Mouse (Mus musculus): ENCODE measurements around the gene Atxn1.

Atxn1 gene

GRCm38 (mm10) chr13:45962776-45963175 is 2.0 kb downstream of the Atxn1 start:
- DNase-seq = peak; percentile 10

GRCm38 (mm10) chr13:45961871-45962630 is 2.8 kb downstream of the Atxn1 start:
- DNase-seq = peak; percentile 49

DNA sequence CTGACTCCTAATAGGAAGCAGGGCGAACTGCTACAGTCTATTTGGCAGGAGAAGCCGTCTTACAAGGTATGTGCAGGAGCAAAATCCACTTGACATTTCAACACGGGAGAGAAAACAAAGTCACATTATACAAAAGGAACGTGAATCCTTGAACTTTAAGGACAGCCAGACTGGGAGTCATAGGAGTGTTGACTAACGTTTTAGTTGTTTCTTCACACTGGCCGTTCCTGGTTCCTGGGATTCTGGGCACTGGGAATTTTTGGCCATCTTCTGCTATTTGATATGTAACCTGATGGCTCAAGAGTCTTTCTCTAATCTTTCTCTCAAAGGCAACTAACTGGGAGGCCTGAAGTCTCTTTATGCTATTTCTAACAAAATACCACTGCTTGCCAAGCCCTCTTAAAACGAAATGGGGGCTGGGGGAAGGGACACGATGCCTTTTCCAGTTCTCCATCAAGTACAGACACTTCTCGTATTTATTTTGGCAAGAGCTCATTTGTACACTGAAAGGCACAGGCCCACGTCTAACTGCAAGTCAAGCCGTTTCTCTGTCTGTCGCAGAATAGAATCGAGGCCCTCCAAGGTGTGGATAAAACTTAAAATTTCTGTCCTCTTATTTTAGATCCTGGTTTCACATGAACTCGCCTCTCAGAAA is 4.4 kb downstream of the Atxn1 start:
- no peak for DNase-seq

- no peak for DNase-seq
Measured at GRCm38 (mm10) chr13:45958306-45958705, 6.5 kb downstream of the Atxn1 start.

DNA sequence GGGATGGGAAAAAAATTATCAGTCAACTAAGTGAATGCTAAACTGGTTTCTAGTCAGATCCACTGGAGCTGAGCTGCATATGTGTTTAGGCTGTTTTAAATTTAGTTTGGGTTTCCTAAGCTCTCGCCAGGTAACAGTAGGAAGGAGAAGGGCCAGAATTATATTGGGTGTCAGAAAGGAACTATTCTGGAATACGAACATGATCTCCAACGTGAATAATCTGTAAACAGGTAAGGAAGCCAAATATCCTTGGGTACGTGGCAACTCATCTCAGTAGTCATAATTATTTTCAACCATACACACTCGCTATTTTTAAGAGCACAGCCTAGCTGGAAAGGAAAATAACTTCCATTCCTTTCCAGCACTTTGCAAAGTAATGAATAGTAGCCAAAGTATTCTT is 7.2 kb downstream of the Atxn1 start:
- DNase-seq = no peak

DNA sequence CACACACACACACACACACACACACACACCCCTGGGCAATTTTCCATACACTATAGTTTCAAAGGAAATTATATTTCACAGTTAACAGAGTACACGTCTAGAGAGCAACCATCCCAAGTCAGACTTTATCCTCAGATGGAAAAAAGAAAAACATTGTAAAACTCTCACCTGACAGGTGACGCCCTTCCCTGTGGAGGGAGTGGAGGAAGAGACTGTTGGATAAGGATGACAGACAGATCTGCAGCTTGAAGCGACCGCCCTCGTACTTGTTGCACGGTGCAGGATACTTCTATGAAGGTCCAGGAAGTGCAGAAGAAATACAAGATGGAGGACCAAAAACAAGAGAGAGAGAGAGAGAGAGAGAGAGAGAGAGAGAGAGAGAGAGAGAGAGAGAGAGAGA is 8.5 kb downstream of the Atxn1 start:
- DNase-seq = no peak

DNA sequence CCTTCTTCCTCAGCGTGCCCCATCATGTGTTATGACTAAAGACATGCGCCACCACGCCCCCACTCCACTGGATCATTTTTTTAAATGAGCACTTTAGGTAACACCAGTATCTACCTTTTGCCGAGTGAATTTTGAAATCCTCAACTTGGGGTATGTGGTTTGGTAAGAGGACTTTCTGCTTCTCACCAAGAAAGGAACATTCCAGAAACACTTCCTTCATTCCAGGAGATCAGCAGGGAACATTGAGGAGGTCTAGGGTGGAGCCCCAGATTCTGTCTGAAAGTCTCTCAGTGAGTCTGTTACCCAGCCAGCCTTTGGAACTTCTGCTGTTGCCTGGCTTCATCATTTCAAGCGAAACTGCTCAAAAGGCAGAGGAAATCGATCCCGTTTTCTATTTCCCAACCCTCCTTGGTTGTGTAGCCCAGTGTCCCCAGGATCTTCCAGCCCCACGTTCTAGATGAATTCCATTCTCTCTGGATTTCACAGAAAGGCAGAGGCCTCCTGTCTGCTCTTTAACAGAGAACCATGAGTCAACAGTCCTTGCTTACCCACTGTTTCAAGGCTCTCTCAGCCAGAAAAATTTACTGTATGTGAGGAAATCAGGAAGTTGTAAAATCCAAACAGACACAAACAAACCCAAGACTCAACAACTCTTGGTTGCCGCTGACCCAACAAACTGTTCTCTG is 9.3 kb downstream of the Atxn1 start:
- DNase-seq = no peak

- no peak for DNase-seq
Measured at GRCm38 (mm10) chr13:45953098-45953497, 11.7 kb downstream of the Atxn1 start.

DNA sequence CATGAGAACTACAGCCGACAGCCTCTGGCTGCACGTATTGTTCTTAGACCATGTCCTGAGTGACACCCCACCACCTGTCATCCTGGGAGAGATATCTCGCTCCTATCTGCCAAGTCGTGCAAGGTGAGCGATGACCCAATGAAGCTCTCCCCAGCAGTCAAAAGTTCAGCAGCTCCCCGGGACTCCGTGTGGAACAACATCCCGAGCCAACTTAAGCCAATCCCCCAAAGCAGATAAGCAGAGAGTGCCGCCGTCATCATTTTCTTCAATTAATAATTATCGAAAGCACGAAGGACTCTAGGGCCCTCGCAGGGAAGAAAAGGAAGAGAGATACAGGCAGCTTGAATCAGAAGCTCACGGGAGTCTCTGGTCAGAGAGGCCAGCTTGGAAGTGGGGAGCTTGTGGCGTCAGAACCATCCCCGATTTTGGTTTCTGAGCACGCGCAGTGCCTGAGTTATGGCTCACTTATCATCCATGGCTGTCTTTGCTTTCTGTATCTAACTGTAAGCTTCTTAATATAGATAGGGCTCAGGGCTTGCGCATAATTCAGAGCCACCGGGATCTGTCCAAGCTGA is 13.7 kb downstream of the Atxn1 start:
- DNase-seq = no peak

GRCm38 (mm10) chr13:45950355-45950861 is 14.4 kb downstream of the Atxn1 start:
- DNase-seq = peak; percentile 15

DNA sequence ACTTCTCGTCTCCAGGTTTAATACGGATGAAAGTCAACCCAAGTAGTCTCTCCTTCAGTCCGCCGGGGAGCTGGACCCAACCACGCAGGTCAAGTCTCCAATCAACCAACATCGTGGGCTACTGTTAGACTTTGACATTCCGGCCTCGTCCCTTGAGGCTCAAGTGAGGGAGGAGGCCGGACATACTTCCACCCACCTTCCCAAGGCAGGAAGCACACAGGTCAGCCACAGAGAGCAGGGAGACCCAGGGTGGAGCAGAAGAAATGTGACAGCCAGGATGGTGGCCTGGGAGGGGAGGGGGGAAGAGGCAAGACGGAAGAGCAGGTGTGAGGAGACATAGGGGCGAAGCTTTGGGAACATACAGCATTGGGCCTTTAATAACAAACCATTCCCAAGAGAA is 18.7 kb downstream of the Atxn1 start:
- DNase-seq = no peak

DNA sequence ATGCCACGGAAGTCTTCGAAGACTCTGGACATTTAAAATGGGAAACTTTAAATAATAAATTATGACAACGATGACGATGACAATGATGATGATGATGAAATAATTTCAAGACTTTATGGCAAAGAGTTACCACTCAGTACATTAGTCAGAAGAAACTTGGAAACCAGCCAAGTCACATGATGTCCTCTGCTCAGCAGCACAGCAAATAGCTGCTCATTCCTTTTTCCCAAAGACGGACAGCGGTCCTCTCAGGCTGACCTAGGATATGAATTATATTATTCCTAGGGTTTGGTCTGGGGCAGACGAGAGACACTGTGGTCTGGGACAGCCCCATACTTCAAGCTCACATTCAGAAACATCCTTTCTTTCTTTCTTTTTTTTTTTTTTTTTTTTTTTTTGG is 22.5 kb downstream of the Atxn1 start:
- DNase-seq = peak; percentile 32

DNA sequence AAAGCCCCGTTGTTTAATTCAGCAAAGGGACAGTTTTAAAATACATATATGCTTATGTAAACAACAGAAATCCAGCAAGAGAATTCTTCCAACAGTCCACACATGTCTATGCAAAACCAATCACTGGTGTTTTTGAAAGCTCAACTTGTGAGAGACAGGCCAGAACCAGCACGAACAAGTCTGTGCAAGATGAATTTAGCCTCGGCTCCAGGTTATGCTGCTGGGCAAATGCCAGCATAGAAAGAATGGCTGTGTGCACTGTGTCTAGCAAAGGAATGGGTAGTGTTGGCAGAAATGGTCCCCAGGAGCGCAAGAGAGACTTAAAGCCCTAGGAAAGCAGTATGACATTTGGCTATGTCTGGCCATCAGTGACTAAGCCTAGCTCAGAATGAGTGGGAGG is 24.1 kb downstream of the Atxn1 start:
- no peak for DNase-seq

DNA sequence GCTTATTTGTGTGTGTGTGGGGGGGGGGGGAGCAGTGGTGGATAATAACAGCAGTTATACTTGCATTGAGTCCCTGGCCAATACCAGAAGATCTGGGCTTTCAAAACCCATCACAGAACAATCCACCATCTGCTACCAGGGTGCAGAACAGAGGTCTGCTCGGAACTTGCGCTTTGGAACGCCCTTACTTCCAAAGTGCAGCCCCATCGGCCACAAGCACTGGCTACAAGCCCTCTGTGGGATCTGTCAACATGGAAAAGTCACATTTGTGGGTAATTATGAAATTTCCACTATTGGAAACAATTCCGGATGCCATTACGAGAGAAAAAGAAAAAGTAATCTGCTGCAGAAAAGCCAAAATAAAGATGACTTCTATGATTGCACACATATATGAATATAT is 25.2 kb downstream of the Atxn1 start:
- DNase-seq = no peak

GRCm38 (mm10) chr13:45938083-45938482 is 26.7 kb downstream of the Atxn1 start:
- no peak for DNase-seq

DNA sequence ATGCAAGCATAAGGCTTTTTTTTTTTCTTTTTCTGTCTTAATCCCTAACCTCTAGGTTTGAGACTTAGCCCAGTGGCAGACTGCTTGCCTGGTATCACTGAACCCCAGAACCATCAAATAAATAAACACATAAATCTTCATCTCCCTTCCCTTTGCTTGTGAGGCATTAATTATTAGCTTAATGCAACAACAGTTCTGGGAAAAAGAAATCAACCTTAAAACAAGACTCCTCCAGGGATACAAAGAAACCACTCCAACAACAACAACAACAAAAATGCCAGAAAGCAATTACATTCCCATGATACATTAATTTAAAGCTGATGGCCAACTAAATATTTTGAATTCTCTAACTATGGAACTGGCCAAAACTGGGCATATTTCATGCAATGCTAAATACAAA is 28.0 kb downstream of the Atxn1 start:
- no peak for DNase-seq

- DNase-seq = no peak
Measured at GRCm38 (mm10) chr13:45935798-45936197, 29.0 kb downstream of the Atxn1 start.

DNA sequence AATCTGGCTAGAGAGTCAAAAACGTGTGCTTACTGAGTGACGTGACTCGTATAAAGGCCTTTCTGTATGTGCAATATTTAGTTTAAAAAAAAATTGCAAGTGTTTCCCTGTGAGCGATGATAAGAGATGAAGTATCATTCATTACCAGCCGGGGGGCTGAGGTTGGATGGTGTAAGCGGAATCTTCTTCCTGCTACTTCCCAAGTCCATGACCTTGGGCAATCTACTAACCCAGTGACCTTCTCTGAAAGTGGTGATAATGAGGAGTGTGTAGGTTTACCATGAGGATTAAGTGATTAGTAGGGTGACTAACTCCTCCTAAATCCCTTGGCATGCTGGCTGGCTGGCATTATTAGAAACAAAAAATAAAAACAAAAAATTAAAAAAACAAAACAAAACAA is 30.0 kb downstream of the Atxn1 start:
- DNase-seq = peak; percentile 29

DNA sequence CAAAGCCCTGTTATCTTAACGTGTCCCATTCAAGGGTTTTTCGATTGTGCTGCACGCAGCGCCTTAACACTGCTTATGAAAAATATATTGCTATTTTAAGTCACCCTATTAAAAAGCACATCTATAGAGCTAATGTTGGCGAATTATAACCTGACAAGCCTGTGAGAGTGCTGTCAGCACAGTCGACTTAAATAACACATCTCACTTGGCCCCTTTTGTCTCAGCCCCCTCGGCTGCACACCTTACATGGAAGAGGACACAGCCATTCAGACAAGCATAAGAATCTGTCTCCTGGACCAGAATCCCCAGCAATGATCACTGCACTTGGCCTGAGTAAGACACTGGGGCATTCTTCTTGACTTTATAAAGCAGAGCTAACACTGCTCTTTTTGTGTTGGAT is 30.7 kb downstream of the Atxn1 start:
- DNase-seq = no peak

- DNase-seq = no peak
Measured at GRCm38 (mm10) chr13:45932491-45932921, 32.3 kb downstream of the Atxn1 start.

GRCm38 (mm10) chr13:45931891-45932290 is 32.9 kb downstream of the Atxn1 start:
- DNase-seq = no peak

- DNase-seq = no peak
Measured at GRCm38 (mm10) chr13:45931215-45931614, 33.6 kb downstream of the Atxn1 start.

DNA sequence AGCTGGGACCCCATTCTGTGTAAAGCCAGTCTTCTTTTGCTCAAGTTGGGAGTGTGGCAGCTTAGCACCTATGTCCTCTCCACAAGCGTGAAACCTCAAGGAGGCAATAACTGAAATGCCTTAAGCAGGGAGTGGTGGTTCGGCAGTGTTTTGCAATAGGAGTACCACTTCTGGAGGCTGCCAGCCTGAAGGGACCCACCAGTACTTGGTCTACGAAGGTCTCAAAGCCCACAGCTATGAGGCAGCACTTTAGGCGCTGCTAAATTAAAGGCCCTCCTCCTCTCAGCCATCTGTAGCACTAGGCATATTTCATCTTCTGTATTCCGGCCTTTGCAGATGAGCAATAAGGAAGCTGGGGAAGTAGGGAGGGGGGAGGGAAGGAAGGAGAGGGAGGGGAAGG is 35.1 kb downstream of the Atxn1 start:
- DNase-seq = no peak

- DNase-seq = no peak
Measured at GRCm38 (mm10) chr13:45925294-45925693, 39.5 kb downstream of the Atxn1 start.

Measured in retina, postnatal 1 day (tissue).